Mouse (Mus musculus) cerebellum, postnatal 36 days (tissue): ENCODE results near the gene Treml2.
"Not testable (repeated sequence)": the region's sequence is repeated elsewhere in the genome, so short reads cannot be mapped to it uniquely, and the experiment has no call there.

Experiments used
- DNase-seq, 2 experiments: peaks; one replicate each; pipeline ENCODE4 v3.0.0; 2021 to 2022; ENCODE audit warnings: mixed read lengths in 2 of 2

The Treml2 gene

DNA sequence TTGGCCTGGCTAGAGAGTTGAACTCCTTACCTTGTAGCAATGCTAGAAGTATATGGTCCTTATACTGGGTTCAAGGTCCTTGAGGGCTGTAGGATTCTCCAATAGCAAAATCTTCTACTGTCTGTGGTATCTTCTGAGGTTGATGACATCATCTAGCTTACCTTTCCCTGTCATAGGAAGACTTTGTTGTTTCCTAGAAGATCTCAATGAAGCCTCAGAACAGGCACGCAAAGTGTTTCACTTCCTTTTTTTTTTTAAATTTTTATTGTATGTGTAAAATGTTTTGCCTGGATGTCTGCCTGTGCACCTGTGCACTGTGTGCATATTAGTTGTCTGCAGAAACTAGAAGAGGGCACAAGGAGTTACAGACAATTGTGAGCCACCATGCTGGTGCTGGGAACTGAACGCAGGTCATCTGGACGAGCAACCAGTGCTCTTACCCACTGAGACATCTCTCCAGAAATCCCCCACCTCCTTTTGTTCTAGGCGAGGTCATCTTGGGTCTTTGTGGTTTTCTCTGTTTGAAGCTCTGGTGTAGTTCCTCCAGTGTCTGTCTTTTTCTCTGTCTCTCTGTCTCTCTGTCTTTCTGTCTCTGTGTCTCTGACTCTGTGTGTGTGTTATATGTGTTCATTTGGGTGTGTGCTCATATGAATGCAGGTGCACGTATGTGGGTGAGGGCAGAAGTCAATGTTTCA, 5.7 kb upstream of the Treml2 start:
- no peak for DNase-seq

DNA sequence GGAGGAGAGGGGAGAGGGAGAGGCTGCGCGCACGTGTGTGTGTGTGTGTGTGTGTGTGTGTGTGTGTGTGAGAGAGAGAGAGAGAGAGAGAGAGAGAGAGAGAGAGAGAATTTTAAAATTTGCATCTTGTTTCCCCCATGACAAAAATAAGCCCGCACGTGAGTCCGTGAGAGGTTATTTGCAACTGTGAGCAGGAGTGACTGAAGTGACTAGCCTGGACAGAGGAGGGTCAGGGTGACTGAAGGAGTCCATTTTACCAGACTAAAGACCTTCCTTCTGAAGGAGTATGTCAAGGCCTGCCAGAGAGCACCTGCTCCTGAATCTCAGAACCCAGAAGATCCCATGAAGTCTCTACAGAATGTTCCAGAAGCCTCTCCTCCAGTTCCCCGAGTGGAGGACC, 458 bp downstream of the Treml2 start:
- DNase-seq, result no peak

DNA sequence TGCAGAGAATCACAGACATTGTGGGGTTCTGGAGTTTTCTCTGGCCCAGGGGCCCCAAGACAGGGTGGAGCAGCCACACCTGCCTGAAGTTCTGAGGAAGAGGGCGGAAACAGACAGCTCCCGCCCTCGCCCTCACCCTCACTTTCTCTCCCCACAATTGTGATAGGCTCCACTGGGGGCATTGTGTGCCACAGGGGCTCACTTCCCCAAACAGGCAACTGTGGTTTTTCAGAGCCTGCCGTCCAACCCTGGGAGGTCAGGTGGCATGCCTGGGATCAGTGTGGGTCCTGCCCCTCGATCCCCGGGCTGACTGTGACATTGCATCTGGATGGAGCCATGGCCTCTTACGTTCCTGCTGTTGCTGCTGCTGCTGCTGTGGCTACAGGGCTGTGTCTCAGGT, 901 bp downstream of the Treml2 start:
- no peak for DNase-seq

DNA sequence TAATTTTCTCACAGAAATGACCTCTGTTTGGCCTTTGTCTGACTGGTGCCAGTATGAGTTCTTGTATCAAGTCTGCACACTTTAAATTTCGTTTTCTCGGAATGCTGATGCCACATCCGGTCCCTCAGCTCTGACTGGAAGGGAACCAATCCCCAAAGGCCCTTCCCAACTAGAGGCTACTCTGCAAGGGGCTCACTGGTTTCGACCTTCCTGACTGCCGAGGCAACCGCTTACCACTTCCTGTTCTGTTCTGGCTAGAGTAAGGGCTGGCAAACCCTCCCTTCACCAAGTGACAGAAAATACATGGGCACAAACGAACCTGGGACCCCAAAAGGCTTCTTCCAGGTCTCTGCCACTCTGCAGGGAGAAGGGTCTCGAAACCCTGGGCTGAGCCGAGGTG, 1.6 kb downstream of the Treml2 start:
- no peak for DNase-seq

DNA sequence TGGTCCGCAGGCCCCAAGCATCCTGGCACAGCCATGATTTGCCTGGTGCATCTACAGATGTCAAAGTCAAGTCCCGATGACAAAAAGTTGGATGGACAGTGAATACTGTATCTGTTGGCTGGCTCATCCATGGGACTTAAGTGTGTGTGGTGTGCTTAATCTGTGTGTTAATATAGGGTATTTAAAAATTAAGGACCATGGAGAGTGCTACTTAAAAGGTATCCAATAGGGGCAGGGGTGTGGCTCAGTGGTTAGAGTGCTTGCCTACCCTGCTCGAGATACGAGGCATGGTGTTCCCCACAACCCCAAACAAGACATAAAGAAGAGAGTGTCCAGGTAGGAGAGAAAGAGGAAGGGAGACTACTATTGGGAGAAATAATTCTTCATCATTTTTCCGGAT, 2.5 kb downstream of the Treml2 start:
- no peak for DNase-seq

DNA sequence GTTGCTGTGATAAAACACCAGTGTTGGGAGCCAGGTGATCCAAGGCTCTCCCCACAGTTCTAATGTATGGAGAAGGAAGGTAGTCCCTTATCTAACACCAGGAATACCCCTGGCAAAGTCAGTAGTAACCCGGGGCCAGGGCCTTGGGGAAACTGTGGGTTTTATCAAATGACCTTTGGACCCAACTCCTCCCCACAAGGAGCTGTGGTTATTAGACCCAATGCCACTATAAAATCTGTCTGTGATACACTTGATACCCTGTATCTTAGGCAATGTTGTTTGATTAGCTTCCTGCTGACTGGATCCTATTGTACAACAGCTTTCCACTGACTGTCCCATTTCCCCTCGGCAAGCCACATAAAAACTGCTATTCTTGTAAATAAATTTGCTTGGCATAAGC, 12.8 kb downstream of the Treml2 start:
- DNase-seq, result no peak

DNA sequence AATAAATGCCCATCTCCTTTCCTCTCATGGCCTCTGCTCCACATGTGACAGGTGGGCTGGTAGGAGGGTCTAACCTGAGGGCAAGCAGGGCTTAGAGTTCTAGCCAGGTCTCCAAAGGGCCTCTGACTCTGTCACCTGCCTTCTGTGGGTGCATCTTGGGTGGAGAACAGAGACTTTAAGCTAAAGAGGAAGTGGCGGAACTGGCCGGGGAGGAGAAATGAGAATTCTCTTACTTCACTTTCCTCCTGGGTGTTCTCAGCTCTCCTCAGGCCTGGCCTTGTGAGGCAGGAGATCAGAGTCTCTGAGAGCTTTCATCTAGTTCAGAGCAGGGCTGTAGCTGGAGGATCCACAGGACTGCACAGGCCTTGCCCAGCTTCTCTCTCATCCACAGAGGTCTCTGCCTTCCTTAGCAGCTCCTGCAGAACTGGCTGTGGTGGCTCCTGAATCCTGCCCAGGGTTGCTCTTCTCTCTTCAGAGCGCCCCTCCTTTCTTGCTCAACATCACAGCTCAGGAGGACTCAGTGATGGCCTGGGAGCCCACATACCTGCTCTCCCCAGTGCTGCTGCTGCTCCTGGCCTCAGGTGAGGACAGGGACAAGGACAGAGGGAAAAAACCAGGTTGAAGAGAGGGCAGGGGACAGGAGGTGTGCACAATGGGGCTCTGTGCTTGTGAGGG, 16.7 kb downstream of the Treml2 start, which contains the start of gene B430306N03Rik:
Gene B430306N03Rik, plus strand, starts transcription at position 237 of the 675 bp plus-strand sequence.
- DNase-seq, result not testable (repeated sequence)

DNA sequence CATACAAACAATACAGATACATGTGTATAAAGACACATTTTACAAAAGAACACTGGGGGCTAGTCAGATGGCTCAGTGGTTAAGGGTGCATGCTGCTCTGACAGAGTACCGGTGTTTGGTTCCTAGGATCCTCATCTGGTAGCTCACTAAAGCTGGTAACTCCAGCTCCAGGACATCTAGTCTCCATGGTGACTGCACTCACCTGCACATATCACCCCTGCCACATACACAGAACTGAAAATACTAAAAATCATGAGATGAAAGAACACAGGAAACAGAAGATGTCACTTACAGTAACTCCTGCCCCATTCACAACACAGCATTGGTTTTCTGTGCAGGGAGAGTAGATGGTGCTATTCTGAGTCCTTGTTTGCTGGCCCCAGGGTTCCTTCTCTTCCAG, 19.4 kb downstream of the Treml2 start:
- DNase-seq, result no peak

DNA sequence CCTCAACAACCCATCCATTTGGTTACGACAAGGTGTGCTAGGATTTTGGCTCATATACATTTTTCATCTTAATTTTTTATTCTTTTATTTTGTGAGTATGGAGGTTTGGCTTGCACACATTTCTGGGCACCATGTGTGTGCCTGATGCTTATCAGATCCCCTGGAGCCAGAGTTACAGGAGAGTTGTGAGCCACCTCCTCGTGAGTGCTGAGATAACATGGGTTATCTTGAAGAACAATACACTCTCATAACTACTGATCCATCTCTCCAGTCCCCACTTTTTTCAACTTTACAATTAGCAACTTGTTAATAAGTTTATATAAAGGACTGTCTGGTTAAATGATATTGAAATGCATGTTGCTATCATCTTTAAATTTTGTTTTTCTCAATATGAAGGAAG, 22.0 kb downstream of the Treml2 start:
- DNase-seq, result no peak

DNA sequence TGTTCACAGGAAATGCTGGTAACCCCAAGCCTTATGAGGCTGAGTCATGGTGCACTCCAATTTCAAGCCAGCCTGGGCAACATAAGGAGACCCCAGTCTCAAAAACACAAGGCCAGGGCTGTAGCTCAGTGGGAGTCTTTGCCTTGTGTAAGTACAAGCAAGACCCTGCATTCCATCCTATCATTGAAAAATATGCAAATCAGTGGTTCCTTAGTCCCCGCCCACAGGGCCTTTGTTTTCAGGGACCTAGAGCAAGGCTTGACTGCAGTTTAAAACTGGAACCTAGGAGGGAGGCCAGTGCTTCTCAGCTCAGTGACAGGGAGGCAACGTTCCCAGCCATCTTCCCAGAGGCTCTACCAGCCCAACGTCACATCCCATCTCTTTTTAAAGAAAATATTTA, 23.9 kb downstream of the Treml2 start:
- DNase-seq, result no peak

DNA sequence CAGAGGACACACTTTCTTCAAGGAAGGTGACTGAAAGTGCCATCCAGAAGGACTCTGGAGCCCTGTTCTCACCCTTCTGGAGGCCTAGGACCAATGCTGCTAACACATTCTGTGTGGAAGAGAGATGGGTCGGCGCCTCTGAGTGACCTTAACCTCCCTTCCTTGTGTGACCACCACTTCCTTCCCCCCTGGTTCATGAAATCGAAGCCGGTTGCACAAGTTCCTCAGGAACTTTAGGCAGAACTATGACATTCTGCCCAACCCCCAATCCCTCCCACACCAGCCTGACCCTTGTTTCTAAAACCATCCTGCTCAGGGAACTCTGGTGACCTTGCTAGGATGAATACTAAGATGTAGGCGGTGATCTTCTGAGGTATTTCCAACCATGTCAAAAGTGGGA, 25.0 kb downstream of the Treml2 start:
- no peak for DNase-seq

DNA sequence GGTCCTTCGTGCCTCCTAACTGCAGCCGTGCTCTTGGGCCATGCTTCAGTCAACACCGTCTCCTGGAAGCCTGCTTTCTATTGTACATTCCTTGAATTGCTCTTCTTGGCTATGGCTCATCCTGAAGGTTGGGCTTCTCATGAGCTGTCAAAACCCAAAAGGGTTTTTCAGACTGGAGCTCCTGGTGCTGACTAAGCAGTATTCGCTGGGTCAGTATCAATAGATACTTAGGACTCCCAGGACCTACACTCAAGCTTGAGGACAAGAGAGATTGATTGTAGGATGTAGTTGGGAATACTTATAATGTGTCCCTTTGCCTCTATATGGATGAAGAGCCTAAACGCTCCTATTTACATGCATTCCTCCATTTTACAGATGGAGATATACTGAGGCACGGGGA, 25.8 kb downstream of the Treml2 start:
- DNase-seq, result no peak

DNA sequence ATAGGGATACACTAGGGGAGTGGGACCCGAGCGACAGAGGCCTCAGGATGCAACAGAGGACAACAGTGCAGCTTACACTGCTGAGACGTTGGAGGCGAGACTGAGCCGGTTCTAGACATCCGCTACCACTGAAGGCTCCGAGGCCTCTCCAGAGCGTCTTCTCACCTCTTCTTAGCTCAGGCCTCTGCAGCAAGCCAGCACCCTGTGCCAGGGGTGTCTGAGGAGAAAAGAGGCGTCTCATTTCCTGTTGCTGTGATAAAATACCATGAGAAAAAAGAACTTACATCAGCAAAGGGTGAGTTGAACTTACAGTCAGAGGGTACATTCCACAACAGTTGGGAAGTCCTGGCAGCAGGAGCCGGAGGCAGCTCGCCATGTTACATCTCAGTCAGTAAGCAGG, 26.3 kb downstream of the Treml2 start:
- no peak for DNase-seq

DNA sequence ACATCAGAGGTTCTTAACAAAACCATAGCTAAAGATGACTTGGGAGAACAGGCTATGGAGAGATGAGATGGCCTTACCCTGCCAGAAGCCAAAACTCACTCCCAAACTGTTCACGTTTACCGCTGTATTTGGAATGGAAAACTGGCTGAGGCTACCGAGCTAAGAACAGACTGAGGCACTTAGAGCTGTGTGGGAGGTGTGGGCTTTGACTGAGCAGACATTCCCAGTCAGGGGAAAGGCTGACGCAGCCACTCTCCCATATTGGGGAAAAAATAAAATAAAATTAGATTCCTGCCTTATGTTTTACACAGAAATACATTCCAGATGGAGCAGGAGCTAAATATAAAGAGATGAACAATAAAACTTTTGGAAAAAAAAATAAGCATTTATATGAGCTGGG, 27.4 kb downstream of the Treml2 start:
- DNase-seq, result no peak

DNA sequence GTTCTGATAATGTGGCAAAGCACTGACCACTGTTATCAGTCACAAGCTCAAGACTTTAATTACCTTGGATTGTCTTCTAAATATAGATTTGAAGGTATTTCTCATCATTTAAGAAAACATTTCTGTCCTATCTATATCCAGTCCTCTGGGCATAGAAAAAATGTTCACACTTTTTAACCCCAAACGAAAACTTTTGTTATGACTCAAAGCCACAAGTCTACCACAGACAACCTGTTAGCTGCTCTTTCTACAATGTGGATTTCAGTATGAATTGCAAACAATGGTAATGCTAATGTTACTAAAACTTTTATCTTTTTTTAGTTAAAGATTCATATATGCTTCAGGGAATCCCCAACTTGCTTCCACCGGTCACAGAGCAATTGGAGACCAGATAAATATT, 33.2 kb downstream of the Treml2 start:
- no peak for DNase-seq

DNA sequence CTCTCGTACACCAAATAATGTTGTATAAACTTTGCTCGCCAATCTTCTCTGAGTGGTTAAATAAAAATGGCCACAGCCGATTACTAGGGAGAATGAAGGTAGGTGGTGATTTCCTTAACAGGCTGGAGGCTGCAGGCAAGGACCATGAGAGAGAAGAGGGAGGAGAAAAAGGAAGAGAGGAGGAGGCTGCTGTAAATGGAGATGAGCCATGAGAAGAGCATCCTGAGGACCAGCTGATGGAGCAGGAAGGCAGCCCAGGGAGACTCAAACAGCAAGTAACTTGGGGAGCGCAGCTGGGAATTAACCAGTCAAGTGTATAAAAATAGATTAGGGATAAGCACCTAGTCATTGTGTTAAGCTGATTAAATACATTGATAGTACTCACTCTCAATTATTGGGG, 34.9 kb downstream of the Treml2 start:
- DNase-seq, result no peak

DNA sequence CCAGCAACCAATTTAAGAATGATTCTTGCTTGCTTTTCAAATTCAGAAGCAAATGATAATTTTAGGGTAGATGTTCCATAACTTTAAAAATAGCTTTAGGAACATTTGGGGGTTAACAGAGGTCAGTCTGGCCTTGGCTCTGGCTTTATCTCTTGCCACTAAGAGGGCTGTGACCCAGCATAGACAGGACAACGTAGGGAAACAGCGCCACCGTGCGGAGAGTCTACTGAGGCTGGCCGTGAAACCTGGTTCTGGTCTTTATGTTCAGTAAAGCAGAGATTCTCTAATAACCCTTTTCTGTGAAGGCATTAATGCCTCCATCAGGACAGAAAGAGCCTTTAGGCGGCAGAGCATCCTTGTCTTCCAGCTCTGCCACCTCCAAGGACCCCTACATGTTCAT, 37.6 kb downstream of the Treml2 start:
- DNase-seq, result peak; percentile 64 to 68

DNA sequence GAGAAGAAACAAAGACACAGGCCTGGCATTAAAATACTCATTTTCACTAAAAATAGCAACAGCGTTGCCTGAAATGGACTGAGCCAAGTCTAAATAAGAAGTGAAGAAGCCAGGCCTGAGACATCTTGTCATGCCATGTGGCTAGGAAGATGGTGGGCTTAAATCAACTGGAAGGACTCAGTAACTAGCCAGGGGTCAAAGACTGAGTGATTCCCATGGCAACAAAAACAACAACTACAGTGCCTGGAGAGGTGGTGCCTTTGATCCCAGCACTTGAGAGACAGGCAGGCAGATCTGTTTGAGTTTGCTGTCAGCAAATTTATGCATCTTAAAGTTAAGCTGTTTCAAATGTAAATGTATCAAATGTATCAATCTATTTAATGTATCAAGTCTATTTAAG, 41.0 kb downstream of the Treml2 start:
- no peak for DNase-seq

DNA sequence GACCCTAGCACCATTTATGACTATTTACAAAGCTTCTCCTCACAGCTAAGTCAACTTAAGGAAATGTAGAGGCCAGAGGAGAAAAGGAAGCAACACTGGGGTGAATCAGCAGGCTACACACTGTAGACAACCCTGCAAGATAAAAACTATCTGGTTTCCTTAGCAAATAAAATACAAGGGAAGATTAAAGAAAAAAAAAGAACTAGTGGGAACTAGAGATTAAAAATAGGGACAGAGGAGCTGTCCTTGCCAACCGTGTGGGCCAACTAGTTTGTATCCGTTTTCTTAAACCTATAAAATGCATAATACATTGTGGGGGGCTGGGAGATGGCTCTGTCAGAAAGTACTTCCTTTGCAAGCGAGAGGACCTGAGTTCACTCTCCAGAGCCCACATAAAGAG, 42.6 kb downstream of the Treml2 start:
- no peak for DNase-seq

DNA sequence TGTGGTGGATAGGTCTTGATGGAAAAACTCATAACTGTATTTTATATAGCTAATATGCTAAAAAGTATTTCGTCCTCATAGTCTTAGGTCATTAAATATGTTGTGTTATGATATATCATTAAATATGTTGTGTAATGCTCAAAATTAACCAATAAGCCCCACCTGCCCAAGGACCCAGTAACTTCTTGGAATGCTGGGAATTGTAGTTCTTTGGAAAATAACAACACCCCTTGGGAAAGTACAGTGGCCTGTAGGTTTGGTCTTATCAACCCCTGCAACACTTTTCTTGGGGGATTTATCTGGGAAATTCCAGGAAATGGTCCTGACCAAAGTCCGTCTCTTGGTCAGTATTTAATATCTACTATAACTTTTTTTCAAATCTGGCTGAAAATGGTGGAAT, 43.8 kb downstream of the Treml2 start:
- no peak for DNase-seq

DNA sequence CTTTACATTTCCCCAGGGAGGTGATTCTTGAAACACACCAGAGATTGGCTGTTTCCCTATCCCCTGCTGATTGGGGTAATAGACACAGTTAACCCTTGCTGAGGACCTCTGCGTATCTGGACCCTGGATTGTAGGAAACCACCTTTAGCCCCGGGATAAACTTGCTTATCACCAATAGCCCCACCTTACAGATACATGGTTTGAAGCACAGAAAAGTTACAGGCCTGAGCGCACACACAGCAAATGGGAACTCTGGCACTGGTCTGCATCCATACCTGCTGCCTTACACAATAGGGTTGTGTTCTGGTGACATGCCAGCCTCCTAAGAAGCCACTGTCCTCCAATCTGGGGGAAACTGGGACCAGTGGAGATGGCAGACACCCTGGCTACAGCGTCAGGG, 46.5 kb downstream of the Treml2 start:
- no peak for DNase-seq

DNA sequence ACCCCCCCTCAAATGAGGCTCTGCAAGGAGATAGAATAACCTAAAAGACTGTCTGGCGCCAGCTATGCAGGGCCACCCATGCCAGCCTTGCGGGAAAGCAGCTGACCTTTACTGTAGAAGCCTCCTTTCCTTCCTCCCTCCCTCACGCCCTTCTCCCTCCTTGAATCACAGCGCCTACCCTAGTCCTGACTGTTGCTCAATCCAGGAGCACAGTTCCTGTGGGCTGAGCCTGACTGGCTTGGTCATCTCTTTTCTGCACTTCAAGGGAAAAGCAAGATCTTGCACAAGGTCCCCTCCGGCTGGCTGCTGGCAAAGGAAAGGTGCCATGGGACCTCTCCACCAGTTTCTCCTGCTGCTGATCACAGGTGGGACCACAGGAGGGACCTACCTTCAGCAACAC, 46.9 kb downstream of the Treml2 start, which contains the start of gene Trem2:
Gene Trem2, plus strand, starts transcription at position 171 of the 400 bp plus-strand sequence.
- no peak for DNase-seq

DNA sequence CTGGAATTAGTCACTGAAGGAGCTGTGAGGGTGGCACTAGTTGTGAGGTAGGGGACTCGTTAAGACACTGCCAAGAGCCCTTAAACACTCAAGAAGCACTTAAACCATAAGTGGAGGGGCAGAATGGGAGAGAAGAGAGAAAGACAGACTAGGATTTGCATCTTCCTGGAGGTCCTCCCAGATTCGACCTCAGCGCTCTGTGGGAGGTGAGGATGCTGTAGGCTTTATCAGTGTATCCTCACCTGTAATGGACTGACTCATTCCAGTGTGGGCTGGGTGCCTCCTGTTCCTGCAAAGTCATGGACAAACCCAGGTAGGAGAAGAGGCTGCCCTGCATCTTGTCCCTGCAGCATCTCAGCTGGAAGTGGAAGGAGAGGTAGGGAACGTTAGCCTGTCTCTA, 47.5 kb downstream of the Treml2 start:
- DNase-seq, result no peak

DNA sequence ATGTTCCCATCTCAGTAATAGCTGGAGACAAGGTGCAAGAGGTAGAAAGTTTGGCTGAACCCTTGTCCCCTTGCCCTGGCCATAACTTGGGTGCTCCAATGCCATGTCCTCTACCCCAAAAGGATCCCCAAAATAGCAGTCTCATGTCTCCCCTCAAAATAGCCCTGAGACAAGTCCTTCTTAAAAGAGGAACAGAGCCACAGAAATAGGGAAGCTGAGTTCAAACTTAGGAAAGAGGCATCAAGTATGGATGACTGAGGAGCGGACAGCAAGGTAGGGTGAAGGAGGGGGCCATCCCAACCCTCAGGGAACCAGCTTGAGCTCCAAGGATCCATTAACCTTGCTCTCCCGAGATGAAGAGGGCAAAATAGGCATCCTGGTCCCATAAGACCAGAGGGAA, 48.0 kb downstream of the Treml2 start:
- no peak for DNase-seq

DNA sequence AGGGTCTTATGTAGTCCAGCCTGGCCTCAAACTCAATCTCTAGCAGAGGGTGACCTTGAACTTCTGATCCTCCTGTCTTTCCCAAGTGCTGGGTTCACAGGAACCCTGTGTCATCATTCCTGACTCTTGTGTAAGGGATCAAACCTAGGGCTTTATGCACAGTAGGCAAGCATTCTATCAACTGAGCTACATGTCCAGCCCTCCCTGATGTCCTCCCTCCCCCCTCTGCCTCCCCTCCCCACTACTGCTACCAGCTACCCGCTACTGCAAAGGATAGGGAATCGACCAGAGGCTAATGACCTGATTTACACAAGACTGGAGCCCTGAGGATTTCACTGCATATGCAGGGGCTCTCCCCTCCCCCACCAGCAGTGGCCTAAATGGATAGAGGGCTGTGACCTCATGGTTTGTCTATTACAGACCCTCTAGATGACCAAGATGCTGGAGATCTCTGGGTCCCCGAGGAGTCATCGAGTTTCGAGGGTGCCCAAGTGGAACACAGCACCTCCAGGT, 51.4 kb downstream of the Treml2 start:
- DNase-seq, result no peak
